Mouse (Mus musculus): ENCODE measurements around the gene Tomm6.

DNA sequence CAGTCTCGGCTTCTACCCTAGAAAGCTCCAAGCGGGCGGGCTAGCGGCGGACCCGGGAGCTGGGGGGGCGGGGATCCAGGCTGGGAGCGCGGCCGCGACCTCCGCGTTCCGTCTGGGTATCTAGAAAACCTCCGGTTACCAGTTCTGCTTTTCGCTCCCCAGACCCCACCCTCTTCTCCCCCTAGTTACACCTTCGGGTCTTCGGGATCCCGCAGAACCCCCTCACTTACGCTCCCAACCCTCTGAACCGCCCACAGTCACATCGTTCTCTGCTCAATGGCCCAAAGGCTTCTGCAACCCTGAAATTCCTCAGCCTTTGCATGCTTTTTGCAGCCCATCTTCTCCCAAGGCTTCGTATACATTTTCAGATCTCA, 7.1 kb upstream of the Tomm6 start:
- TF ChIP-seq POLR2A (IDR thresholded peaks at IDR 0.05; ENCODE audit: insufficient read length, low read depth) (no peak), MAX (IDR thresholded peaks at IDR 0.05; ENCODE audit: low read depth) (no peak), TCF3 (IDR thresholded peaks at IDR 0.05; ENCODE audit: insufficient read length, low read depth) (no peak), CEBPB (IDR thresholded peaks at IDR 0.05; ENCODE audit: insufficient read depth, poor library complexity, severe bottlenecking) (no peak), E2F4 (IDR thresholded peaks at IDR 0.05; ENCODE audit: insufficient read depth) (no peak), TCF12 (IDR thresholded peaks at IDR 0.05; ENCODE audit: insufficient read depth, poor library complexity, severe bottlenecking) (no peak), REST (IDR thresholded peaks at IDR 0.05; ENCODE audit: insufficient read depth, insufficient read length) (no peak), USF1 (IDR thresholded peaks at IDR 0.05; ENCODE audit: low read depth) (no peak), POLR2AphosphoS2 (IDR thresholded peaks at IDR 0.05; ENCODE audit: insufficient read length, low read depth) (no peak), MYOG (IDR thresholded peaks at IDR 0.05; ENCODE audit: control insufficient read depth in 1 of 3, insufficient read depth in 1 of 3, insufficient read length in 2 of 3, low read depth in 2 of 3) (no peak), MYOD1 (IDR thresholded peaks at IDR 0.05; ENCODE audit: control insufficient read depth in 1 of 3, insufficient read length in 2 of 3, low read depth in 2 of 3) (no peak)
